Mouse (Mus musculus) thymus, adult 2 months (tissue): ENCODE data around the gene 1700017B05Rik.

ENCODE experiments used
- CTCF ChIP-seq: fragments of 200-500 bp; IDR thresholded peaks from 2 replicates; pipeline ENCODE4 v1.5.1; 2012; ENCODE audit warnings: mild to moderate bottlenecking, control low read depth, low read length, moderate library complexity, borderline replicate concordance; ENCODE audit not compliant: control insufficient read depth, poor library complexity, insufficient read depth; ENCODE audit errors: extremely low read depth
- POLR2A ChIP-seq: fragments of 200-500 bp; IDR thresholded peaks from 2 replicates; pipeline ENCODE4 v1.6.1; 2012; ENCODE audit warnings: mild to moderate bottlenecking, low read length, control low read depth, moderate library complexity; ENCODE audit not compliant: control insufficient read depth, poor library complexity, insufficient read depth; ENCODE audit errors: extremely low read depth

DNA sequence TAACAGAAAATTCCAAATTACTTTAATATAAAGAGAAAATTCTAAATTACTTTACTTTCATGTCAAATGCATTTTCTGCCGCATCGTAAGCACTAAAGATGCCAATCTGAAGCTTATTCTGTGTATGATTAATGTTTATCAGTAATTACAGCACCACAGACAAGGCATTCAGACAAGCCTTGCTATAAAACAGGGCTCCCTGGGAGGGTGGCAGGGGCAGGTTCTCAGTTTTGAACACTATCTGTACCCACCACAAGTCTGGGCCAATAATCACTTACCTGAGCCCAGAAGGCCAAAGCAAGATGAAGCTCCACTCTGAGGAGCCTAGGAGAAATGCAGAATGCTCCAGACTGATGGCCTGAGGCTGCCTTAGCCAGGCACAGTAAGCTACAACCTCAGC lies 35.5 kb upstream of the 1700017B05Rik start:
- TF ChIP-seq CTCF = no peak
- no peak for TF ChIP-seq POLR2A
